Mouse (Mus musculus) heart, adult 2 months (tissue): ENCODE measurements around the gene Tbxa2r.

Experiments used
- CTCF ChIP-seq: fragments of 200-600 bp; IDR thresholded peaks from 2 replicates; pipeline ENCODE4 v1.8.1; 2022; ENCODE audit warnings: antibody characterized with exemption, mild to moderate bottlenecking, moderate library complexity
- EP300 ChIP-seq: fragments of 200-500 bp; IDR thresholded peaks from 2 replicates; pipeline ENCODE4 v1.6.1; 2011; ENCODE audit warnings: low read depth, low read length, control low read depth; ENCODE audit not compliant: insufficient read depth
- POLR2A ChIP-seq: fragments of 200-500 bp; IDR thresholded peaks from 2 replicates; pipeline ENCODE4 v1.6.1; 2011; ENCODE audit warnings: mild to moderate bottlenecking, low read depth, low read length, control low read depth; ENCODE audit not compliant: insufficient read depth

GRCm38 (mm10) chr10:81336558-81336957 lies 8.0 kb downstream of the Tbxa2r start:
- TF ChIP-seq CTCF (no peak), EP300 (no peak), POLR2A (no peak)
